ENCODE assay signal across 9 mouse cellular contexts in genomic region chr9:58457481-58457955, GRCm38 (mm10). TPM values are rescaled to one million over a fixed set of nuclear protein-coding genes. Genes with fewer than 3 reads are reported as not detected.
A peak's percentile ranks its signal among the peaks of the same experiment; 100 is the strongest.
DNase-seq lines count a peak whose midpoint lies in the region; ATAC-seq and TF ChIP-seq lines count a peak whose summit lies in the region.
"Had no signal": no experiment of that assay in that cellular context is flagged by ENCODE, and none has a peak within 500 bp of the region (broad histone marks: within the 10 kb centered on the region; RNA-seq: fewer than 3 reads in every experiment).

No protein-coding gene starts in this region.

- no peaks in the 10 kb centered on the region for H3K9me3 ChIP-seq in hindbrain, postnatal 0 days (ENCODE audit: low read length)
- no peaks in the 10 kb centered on the region for H3K9me3 ChIP-seq in midbrain, embryonic 16.5 days (replicated peaks; ENCODE audit: control insufficient read depth, low read length, poor library complexity, severe bottlenecking)

- no peak overlapping the region for H3K9ac ChIP-seq in hindbrain, postnatal 0 days (replicated peaks; ENCODE audit: low read length)
- no peak overlapping the region for H3K9ac ChIP-seq in midbrain, embryonic 16.5 days (ENCODE audit: low read depth, low read length)

- 32% methylated on average over 7 of the region's 7 CpGs for WGBS in hindbrain, postnatal 0 days
- 43% methylated on average over 7 of the region's 7 CpGs for WGBS in midbrain, embryonic 16.5 days

- no peak overlapping the region for H3K27ac ChIP-seq in hindbrain, postnatal 0 days
- H3K27ac ChIP-seq in midbrain, embryonic 16.5 days (ENCODE audit: low read length) = peak overlapping the region; percentile 30; the same call in 1 of the 2 replicates

- H3K4me2 ChIP-seq in hindbrain, postnatal 0 days (ENCODE audit: low read depth, low read length) = no peak overlapping the region
- no peak overlapping the region for H3K4me2 ChIP-seq in midbrain, embryonic 16.5 days (ENCODE audit: low read length)

- H3K4me1 ChIP-seq in hindbrain, postnatal 0 days (ENCODE audit: insufficient read depth, low read length) = peaks cover 15% of the 10 kb centered on the region
- peaks cover 17% of the 10 kb centered on the region for H3K4me1 ChIP-seq in midbrain, embryonic 16.5 days (ENCODE audit: control insufficient read depth, insufficient read depth, low read length)

- peak; percentile 77 for ATAC-seq in hindbrain, postnatal 0 days
- peak; percentile 77 for ATAC-seq in midbrain, embryonic 16.5 days

- H3K36me3 ChIP-seq in hindbrain, postnatal 0 days (ENCODE audit: insufficient read depth, low read length) = no peaks in the 10 kb centered on the region
- H3K36me3 ChIP-seq in midbrain, embryonic 16.5 days (ENCODE audit: control insufficient read depth, insufficient read depth, low read length) = no peaks in the 10 kb centered on the region

- no peak overlapping the region for H3K4me3 ChIP-seq in hindbrain, postnatal 0 days (ENCODE audit: low read length)
- no peak overlapping the region for H3K4me3 ChIP-seq in midbrain, embryonic 16.5 days (ENCODE audit: low read depth, low read length)

- DNase-seq in embryo, embryonic 11 days = peak; percentile 34
- DNase-seq in embryo, embryonic 9.5 days (ENCODE audit: extremely low spot score) = no peak
- DNase-seq in ZHBTc4 (ENCODE audit: low read depth, low spot score) = peak; percentile 67
- peak; percentile 87 for DNase-seq in hindbrain, postnatal 0 days (ENCODE audit: low spot score)
- no peak for DNase-seq in gastrocnemius, adult 18-20 months (ENCODE audit: low spot score)
- no peak for DNase-seq in heart, postnatal 4 days
- DNase-seq in lung, adult 18-20 months = no peak
- DNase-seq: thymus, postnatal 14 days had no signal

- no peak for TF ChIP-seq CTCF in hindbrain, postnatal 0 days (IDR thresholded peaks at IDR 0.05; ENCODE audit: low read depth)

- H3K27me3 ChIP-seq in hindbrain, postnatal 0 days (ENCODE audit: insufficient read depth, low read length) = no peaks in the 10 kb centered on the region
- H3K27me3 ChIP-seq in midbrain, embryonic 16.5 days (ENCODE audit: control insufficient read depth, insufficient read depth, low read depth, low read length) = no peaks in the 10 kb centered on the region

RNA-seq across cellular contexts. Expression of gene Insyn1, which starts 30.9 kb away (rescaled TPM):
- 106 and 127 TPM in 2 replicates for total RNA-seq in hindbrain, postnatal 0 days (2014; rRNA removed)
- polyA plus RNA-seq in hindbrain, postnatal 0 days (2015; fragmentation: Nextera tagmentation; extraction: Ambion mirVana) = 7.4 and 8.7 TPM in 2 replicates
- polyA plus RNA-seq in midbrain, embryonic 16.5 days (2015; fragmentation: Nextera tagmentation; extraction: Ambion mirVana) = 6.7 and 7.2 TPM in 2 replicates
- total RNA-seq in gastrocnemius, adult 18-20 months (2021) = 10 to 100 TPM; 24.5 to 31.0 TPM
- total RNA-seq in heart, postnatal 4 days (2021) = 10 to 100 TPM; 10.9 to 12.6 TPM

Comparison
In these comparisons a context has a peak if more than half of its experiments do, and no peak if none do; other contexts are left out.
1. DNase-seq: peak in embryo, embryonic 11 days (single experiment), ZHBTc4 (single experiment) and hindbrain, postnatal 0 days (single experiment); none in embryo, embryonic 9.5 days (single experiment), gastrocnemius, adult 18-20 months (single experiment), heart, postnatal 4 days (single experiment) and lung, adult 18-20 months (0 of 2).